Mouse (Mus musculus) E14TG2a.4 (cell line): ENCODE measurements around the gene Abhd16b.

Experiments
- CTCF ChIP-seq: conservative IDR thresholded peaks from 2 replicates; pipeline ENCODE4 v1.5.1; 2014; ENCODE audit warnings: low read length
- NANOG ChIP-seq: IDR thresholded peaks from 2 replicates; pipeline ENCODE4 v1.6.1; 2014; ENCODE audit warnings: borderline replicate concordance, low read length, mixed read lengths
- POU5F1 ChIP-seq: IDR thresholded peaks from 2 replicates; pipeline ENCODE4 v1.6.1; 2014; ENCODE audit warnings: low read length, borderline replicate concordance

DNA sequence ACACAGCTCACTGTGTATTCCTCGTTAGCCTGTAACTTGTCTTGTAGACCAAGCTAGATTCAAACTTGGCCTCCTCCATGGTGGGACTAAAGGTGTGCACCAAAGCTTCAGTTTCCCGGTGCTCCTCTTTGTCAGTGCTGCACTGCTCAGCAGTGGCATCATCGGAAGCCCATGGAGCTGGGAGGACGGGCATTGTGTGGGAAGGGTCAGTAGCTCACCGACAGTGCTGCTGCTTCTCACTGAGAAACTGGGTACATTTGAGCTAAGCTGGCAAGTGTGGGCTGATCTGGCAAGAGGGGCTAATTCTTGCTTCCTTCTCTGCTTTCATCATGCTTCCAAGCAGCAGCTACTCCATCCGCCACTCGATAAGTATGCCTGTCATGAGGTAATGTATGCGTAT is 18.2 kb downstream of the Abhd16b start:
- TF ChIP-seq CTCF = no peak
- no peak for TF ChIP-seq POU5F1
- TF ChIP-seq NANOG = no peak
